Mouse (Mus musculus) lung, adult 2 months (tissue): ENCODE measurements around the gene Snapin. TPM values are rescaled to one million over a fixed set of nuclear protein-coding genes. Genes with fewer than 3 reads are reported as not detected.

Experiments
- DNase-seq: peaks from one replicate; pipeline ENCODE4 v3.0.0; 2022
- H3K4me1 ChIP-seq: fragments of 200-500 bp; 2 replicates; pipeline ENCODE4 v1.6.1; 2011; ENCODE audit warnings: low read length; ENCODE audit not compliant: control insufficient read depth, insufficient read depth
- H3K4me3 ChIP-seq: fragments of 200-500 bp; replicated peaks from 2 replicates; pipeline ENCODE3; 2011; ENCODE audit warnings: low read depth, mild to moderate bottlenecking, control low read depth, low read length; ENCODE audit errors: extremely low read depth
- CTCF ChIP-seq: fragments of 200-500 bp; IDR thresholded peaks from 2 replicates; pipeline ENCODE4 v1.5.1; 2011; ENCODE audit warnings: mild to moderate bottlenecking, low read length, control low read depth; ENCODE audit not compliant: insufficient read depth
- POLR2A ChIP-seq: fragments of 200-500 bp; IDR thresholded peaks from 2 replicates; pipeline ENCODE4 v1.6.1; 2011; ENCODE audit warnings: low read depth, mild to moderate bottlenecking, control low read depth, low read length, borderline replicate concordance; ENCODE audit errors: extremely low read depth
- WGBS: fragments of 180-500 bp; shearing (Covaris S2); methylation state at CpG from one replicate; pipeline ENCODE4 v1.1.7; 2018; 5-methylcytosine and 5-hydroxymethylcytosine counted together
- polyA plus RNA-seq: library from polyadenylated mRNA; depleted of rRNA; stranded (reverse); fragments of >200 nt; gene quantifications from 2 replicates; pipeline ENCODE4 v1.2.3, GENCODE M21; 2012

Snapin gene
- polyA plus RNA-seq, 1 experiment, result 47.3 TPM

DNA sequence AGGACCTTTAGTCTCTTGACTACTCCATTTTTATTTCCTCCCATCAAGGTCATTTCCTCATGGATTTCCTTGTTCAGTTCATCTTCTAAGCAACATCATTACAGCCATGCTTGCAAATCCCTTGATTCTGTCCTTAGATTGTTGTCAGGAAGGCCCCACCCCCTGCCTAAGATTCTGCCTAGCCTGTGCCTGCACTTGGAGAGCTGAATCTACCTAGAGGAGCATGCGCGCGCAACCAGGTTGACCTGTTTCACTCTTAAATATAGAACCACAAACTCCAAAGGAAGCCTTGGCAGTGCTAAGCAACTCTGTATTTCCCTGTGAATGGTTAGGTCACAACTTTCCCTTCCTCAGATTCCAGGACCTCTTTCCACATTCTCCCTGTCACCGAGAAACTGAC is 26.9 kb upstream of the Snapin start:
- Histone ChIP-seq H3K4me1 (peaks cover 8% of the 10 kb centered on the region), H3K4me3 (no peak overlapping the region)
- DNase-seq, result no peak
- TF ChIP-seq POLR2A (no peak), CTCF (no peak)
- 72% methylated on average over 4 of the region's 4 CpGs for WGBS

DNA sequence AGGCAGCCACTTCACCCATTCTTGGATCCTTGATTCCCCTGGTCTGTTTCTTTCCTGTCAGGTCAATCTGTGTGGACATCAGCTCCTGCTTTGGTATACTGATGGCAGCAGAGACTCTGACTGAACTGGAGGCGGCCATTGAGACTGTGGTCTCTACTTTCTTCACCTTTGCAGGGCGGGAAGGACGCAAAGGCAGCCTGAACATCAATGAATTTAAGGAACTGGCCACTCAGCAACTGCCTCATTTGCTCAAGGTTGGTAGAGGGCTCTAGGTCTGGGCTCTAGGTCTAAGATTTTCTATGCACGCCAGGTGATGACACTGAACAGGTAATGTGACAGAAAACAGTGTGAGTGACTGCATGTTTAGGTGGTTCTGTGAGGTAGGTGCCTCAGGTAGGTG is 25.0 kb upstream of the Snapin start:
- 90% methylated on average over 4 of the region's 4 CpGs for WGBS
- Histone ChIP-seq H3K4me1 (peaks cover 8% of the 10 kb centered on the region), H3K4me3 (no peak overlapping the region)
- no peak for TF ChIP-seq POLR2A
- DNase-seq, result no peak

DNA sequence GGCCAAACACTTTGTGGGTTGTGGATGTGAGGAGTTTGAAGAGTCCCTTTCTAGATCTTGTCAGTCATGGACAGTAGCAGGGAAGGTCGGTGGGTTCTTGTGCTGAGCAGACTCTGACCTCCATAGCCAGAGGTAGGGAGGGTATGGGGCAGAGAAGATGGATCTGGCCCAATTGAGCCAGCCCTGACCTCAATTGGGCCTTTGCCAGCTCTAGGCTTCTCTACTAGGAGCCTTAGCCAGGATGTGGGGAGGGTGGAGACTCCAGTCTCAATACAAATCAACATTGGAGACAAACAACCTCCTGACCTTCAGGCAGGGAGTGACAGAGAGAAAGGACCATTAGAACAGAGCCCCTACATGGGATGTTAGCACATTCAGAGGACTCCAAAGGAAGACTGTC is 24.4 kb upstream of the Snapin start:
- DNase-seq, result peak; percentile 41
- WGBS, result 7% methylated on average over 1 of the region's 1 CpGs
- TF ChIP-seq CTCF (no peak), POLR2A (peak; percentile 29; the same call in 1 of the 2 replicates)

DNA sequence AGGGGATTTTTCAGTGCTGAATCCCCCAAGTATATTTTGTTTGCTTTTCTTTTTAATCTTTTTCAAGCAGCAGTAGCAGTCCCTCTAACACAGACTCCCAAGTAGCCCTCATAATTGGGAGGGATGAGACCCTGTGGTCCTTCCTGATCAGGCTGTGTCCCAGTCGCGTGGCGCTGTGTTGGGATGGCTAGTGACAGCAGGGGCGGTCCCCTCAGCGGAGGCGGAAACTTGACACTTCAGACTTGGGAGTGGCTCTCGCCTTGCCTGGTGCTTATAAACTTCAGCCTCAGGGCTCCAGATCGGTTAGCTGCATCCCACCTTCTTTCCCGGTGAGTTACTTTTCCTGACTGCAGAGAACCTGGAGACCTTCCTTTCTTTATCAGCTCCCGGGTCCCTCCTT is 23.9 kb upstream of the Snapin start:
- Histone ChIP-seq H3K4me1 (peaks cover 8% of the 10 kb centered on the region), H3K4me3 (peak overlapping the region; percentile 75)
- no peak for TF ChIP-seq CTCF
- TF ChIP-seq POLR2A, result peak; percentile 85; the same call in 1 of the 2 replicates
- DNase-seq, result peak; percentile 78
- under 1% methylated on average over 10 of the region's 10 CpGs for WGBS

More for the DNA sequence above, 24.4 kb upstream of the Snapin start:
- Histone ChIP-seq H3K4me3 (peak overlapping the region; percentile 75), H3K4me1 (peaks cover 8% of the 10 kb centered on the region)

DNA sequence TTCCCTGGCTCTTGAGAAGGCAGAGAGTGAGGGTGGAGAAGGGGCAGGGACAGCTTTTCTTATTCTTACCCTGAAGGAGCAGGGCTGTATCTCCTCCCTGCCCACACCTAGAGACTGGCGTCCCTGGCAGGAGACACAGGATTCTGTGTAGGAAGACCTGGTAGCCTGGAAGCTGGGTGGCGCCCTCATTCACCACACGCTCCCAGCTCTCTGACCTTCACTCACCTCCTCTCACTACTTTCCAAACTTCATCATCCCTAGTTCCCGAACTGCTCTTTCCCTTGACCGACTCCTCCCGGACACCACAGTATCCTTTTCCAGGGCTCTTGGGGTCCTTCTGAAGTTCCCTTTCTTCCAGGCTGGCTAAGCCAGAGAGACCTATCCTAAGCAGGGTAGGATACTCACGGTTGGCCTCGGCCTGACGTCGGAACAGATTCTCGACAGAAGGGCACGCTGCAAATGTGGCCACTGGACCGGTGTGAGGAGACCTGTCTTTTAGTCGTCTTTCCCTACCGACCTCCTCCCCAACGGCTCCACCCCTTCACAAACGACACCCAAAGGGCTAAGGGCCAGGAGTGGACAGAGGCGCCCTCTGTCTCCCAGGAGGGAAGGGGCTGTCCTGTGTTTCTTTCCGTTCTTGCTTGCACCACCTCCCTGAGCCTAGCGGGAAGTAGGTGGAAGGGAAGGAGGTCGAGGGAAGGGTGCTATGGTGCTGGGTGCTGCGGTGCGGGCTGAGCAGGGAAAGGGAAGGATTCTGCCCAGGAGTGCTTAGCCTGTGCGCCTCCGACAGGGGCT is 23.2 kb upstream of the Snapin start, which contains the start of the genes S100a1 and S100a13:
S100a1 (minus strand) TSS at position 597 of the 795 bp plus-strand sequence.
S100a13 (plus strand) TSS at position 640 of the 795 bp plus-strand sequence.
- 4% methylated on average over 25 of the region's 25 CpGs for WGBS
- H3K4me3 ChIP-seq, result peak within 1 kb of the TSS; percentile 75
- H3K4me1 ChIP-seq, result peaks cover 8% of the 10 kb centered on the region
- peak; percentile 79 for DNase-seq
- TF ChIP-seq CTCF, result no peak
- TF ChIP-seq POLR2A, result peak; percentile 83; the same call in 1 of the 2 replicates

DNA sequence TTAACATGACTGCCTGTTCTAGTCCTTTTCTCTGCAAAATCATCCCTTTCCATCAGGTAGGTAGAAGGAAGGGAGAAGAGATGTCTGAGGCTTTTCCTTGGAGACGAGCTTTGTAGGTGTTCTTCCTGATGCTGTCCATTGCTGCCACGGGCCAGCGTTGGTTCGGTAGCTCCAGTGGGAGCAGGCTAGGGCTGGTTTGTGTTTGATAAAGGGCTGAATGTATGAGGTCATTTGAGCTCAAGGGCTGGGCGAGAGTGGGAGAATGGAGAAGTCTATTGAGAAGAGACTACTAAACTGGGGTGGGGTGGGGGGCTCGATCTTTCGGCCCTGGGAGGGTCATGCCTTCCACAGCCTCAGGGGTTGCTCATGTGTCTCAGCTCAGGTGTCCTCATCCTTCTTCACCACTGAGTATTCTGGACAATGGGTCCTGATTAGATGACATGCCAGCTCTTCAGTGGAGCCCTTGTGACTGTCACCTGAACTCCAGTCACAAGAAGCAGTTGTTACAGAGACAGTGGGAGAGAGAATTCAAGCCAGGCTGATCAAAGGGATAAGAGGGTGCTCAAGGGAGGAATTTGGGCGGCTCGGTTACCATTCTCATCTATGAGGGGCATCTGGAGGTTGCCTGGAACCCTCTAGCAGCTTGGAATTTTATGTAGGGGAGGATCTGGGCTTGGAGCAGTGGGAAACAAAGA is 22.3 kb upstream of the Snapin start:
- 76% methylated on average over 9 of the region's 9 CpGs for WGBS
- no peak overlapping the region for H3K4me3 ChIP-seq

DNA sequence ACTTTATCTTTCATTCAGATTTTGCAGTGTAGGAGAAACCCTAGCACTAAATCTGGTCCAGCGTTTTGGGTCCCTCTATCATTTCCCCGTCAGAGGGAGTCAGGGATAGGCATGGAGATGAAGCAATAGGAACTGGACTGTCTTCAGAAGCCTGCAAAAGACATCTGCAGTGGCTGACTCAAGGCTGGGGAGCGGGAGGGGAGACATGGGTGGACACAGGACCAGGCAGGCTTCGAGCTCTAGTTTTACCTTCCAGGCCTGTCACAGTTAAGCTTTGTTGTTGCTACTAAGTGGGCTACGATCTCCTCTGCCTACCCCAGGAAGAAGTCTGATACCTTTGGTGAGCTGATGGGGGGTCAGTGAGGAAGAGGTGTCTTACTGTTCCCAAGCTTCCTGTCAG is 21.4 kb upstream of the Snapin start:
- 76% methylated on average over 5 of the region's 5 CpGs for WGBS
- Histone ChIP-seq H3K4me3 (no peak overlapping the region), H3K4me1 (peaks cover 6% of the 10 kb centered on the region; the same call in 1 of the 2 replicates)
- no peak for DNase-seq
- TF ChIP-seq POLR2A (no peak), CTCF (no peak)

More for the DNA sequence above, 22.3 kb upstream of the Snapin start:
- no peak for DNase-seq
- peaks cover 11% of the 10 kb centered on the region for H3K4me1 ChIP-seq
- TF ChIP-seq POLR2A (no peak), CTCF (no peak)

DNA sequence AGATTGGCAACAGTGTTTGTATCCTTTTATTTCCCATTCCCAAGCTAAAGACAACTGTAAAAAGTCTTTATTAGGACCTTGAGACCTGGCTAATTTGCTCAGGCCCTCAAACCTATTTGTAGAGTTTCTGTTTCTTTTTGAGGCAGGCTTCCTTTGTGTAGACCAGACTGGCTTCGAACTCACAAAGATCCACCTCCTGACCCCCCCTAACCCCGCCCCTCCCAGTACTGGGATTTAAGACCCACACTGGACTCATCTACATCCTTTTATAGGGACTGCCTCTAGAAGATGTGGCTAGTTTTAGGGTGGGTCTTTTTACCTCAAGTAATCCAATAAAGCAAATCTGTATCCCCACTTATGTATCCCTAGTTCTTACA is 18.9 kb upstream of the Snapin start:
- DNase-seq, result no peak
- Histone ChIP-seq H3K4me1 (peaks cover 4% of the 10 kb centered on the region; the same call in 1 of the 2 replicates), H3K4me3 (no peak overlapping the region)
- 14% methylated on average over 2 of the region's 2 CpGs for WGBS
- no peak for TF ChIP-seq CTCF
- no peak for TF ChIP-seq POLR2A

DNA sequence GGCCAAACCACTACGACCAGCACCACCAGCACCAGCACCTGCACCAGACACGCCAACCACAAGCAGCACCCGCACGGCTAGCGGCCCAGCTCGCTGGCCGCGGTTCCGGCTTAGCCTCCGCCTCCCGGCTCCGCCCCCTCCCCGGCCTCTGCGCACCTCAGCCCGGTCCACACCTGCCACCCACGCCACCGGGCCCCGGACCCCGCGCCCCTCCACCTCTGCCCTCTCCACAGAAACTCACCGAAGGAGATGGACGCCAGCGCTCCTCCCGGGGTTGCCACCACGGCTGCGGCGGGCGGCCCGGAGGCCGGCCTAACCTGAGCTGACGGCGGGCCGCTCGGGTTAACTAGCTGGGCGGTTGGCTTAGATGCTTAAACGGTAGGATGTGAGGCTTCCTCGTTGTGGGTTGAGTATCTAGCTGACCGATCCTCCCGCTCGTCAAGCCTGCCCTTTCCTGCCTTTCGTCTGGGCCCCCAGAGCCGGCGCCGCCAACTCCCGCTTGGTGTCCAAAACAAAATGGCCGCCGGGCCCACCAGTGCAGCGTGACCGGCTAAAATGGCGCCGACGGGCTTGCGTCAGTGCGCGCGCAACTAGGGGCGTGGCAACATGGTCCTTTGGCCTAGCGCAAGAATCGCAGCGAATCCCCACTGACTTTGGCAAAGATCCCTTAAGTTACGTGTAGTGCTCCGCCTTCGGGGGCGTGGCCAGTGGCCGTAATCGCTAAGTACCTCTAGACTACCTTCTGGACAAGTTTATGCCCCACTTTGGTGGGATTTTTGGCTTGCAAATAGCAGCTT is 18.3 kb upstream of the Snapin start, which contains the start of gene Chtop:
Chtop (minus strand) TSS at position 549 of the 797 bp plus-strand sequence.
- peak; percentile 100 for DNase-seq
- WGBS, result under 1% methylated on average over 66 of the region's 66 CpGs

More for the DNA sequence above, 18.3 kb upstream of the Snapin start, which contains the start of gene Chtop:
- H3K4me3 ChIP-seq, result peak within 1 kb of the TSS; percentile 81
- peaks cover 4% of the 10 kb centered on the region; the same call in 1 of the 2 replicates for H3K4me1 ChIP-seq
- TF ChIP-seq POLR2A (peak; percentile 61; the same call in 1 of the 2 replicates), CTCF (no peak)
